ENCODE assay signal across 9 mouse cellular contexts in the genomic region with DNA sequence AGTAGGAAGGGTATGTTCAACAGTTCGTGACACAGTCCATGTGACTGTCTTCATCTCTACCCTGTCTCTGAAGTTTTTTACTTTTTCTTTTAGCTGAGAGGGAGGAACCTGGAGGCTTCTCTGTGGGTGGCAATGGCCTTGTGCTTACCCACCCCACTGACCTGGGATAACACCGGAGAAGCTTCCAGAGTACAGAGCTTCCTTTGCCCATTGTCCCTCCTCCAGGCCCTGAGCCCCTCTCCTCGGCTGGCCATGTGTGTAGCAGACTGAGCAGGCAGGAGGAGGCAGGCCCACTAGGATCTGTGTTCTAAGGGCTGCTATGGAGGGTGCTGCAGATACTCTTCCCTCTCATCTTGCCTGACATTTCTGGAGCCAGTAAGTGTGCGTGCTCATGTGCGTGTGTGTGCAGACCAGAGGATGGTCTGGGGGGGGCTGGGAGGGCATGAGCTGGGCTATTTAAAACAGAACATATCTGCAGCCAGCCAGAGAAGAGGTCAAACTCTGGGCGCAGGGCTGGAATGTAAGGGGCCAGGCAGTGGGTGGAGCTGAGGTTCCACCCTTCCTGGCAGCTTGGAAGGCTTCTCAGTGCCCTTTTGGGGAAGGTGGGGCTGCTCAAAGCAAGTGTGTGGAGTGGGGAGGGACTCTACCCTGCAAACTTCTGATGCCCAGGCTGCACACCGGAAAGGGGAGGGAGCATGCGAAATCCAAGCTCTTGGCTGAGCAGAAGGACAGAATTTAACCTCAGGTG.
DNase-seq lines count a peak whose midpoint lies in the region; ATAC-seq and TF ChIP-seq lines count a peak whose summit lies in the region.
"Had no signal": no experiment of that assay in that cellular context is flagged by ENCODE, and none has a peak within 500 bp of the region (broad histone marks: within the 10 kb centered on the region; RNA-seq: fewer than 3 reads in every experiment).

No protein-coding gene starts in this region.

- 40% methylated on average over 8 of the region's 8 CpGs for WGBS in midbrain, embryonic 10.5 days
- 39% methylated on average over 8 of the region's 8 CpGs for WGBS in midbrain, postnatal 0 days
- WGBS in kidney, embryonic 14.5 days, result 22% methylated on average over 8 of the region's 8 CpGs
- WGBS in lung, postnatal 0 days, result 13% methylated on average over 8 of the region's 8 CpGs
- 18% methylated on average over 8 of the region's 8 CpGs for WGBS in stomach, postnatal 0 days

- H3K27me3 ChIP-seq in midbrain, embryonic 10.5 days (ENCODE audit: low read depth, poor library complexity, severe bottlenecking), result no peaks in the 10 kb centered on the region
- H3K27me3 ChIP-seq in midbrain, postnatal 0 days (ENCODE audit: insufficient read depth, low read length), result no peaks in the 10 kb centered on the region
- H3K27me3 ChIP-seq in kidney, embryonic 14.5 days (ENCODE audit: control insufficient read depth, insufficient read depth, low read length), result no peaks in the 10 kb centered on the region
- H3K27me3 ChIP-seq in lung, postnatal 0 days (replicated peaks; ENCODE audit: insufficient read depth, low read length), result no peaks in the 10 kb centered on the region
- H3K27me3 ChIP-seq in stomach, postnatal 0 days (ENCODE audit: control insufficient read depth, insufficient read depth, low read length), result no peaks in the 10 kb centered on the region

- TF ChIP-seq CTCF in midbrain, postnatal 0 days (IDR thresholded peaks at IDR 0.05), result no peak
- TF ChIP-seq CTCF in lung, postnatal 0 days (IDR thresholded peaks at IDR 0.05), result no peak
- no peak for TF ChIP-seq CTCF in stomach, postnatal 0 days (IDR thresholded peaks at IDR 0.05; ENCODE audit: low read depth)

- no peak for ATAC-seq in midbrain, postnatal 0 days (ENCODE audit: low FRiP score)
- peak; percentile 64 for ATAC-seq in kidney, embryonic 14.5 days (ENCODE audit: low FRiP score, low TSS enrichment)
- ATAC-seq in lung, postnatal 0 days, result peak; percentile 87
- ATAC-seq in stomach, postnatal 0 days (ENCODE audit: low FRiP score, low TSS enrichment), result peak; percentile 82

- H3K4me3 ChIP-seq in midbrain, embryonic 10.5 days, result no peak overlapping the region
- no peak overlapping the region for H3K4me3 ChIP-seq in midbrain, postnatal 0 days (ENCODE audit: low read depth, low read length)
- H3K4me3 ChIP-seq in kidney, embryonic 14.5 days (ENCODE audit: low read length), result no peak overlapping the region
- no peak overlapping the region for H3K4me3 ChIP-seq in lung, postnatal 0 days (ENCODE audit: low read depth, low read length)
- no peak overlapping the region for H3K4me3 ChIP-seq in stomach, postnatal 0 days (ENCODE audit: low read depth, low read length)
- H3K4me3 ChIP-seq: myocyte had no signal

- peak overlapping the region; percentile 76 for H3K27ac ChIP-seq in midbrain, embryonic 10.5 days (replicated peaks)
- H3K27ac ChIP-seq in midbrain, postnatal 0 days (ENCODE audit: low read depth, low read length), result no peak overlapping the region
- peak overlapping the region; percentile 76; the same call in 1 of the 2 replicates for H3K27ac ChIP-seq in kidney, embryonic 14.5 days (ENCODE audit: low read depth, low read length)
- H3K27ac ChIP-seq in lung, postnatal 0 days (ENCODE audit: low read length), result peak overlapping the region; percentile 40; the same call in 1 of the 2 replicates
- peak overlapping the region; percentile 82 for H3K27ac ChIP-seq in stomach, postnatal 0 days (replicated peaks)

- TF ChIP-seq EP300 in lung, postnatal 0 days (IDR thresholded peaks at IDR 0.05), result no peak
- no peak for TF ChIP-seq EP300 in stomach, postnatal 0 days (optimal IDR thresholded peaks at IDR 0.05)

- peaks cover 66% of the 10 kb centered on the region for H3K4me1 ChIP-seq in midbrain, embryonic 10.5 days
- peaks cover 4% of the 10 kb centered on the region; the same call in 1 of the 2 replicates for H3K4me1 ChIP-seq in midbrain, postnatal 0 days (ENCODE audit: insufficient read depth, low read length)
- peaks cover 36% of the 10 kb centered on the region for H3K4me1 ChIP-seq in kidney, embryonic 14.5 days (ENCODE audit: control insufficient read depth, insufficient read depth, low read length)
- H3K4me1 ChIP-seq in lung, postnatal 0 days (ENCODE audit: insufficient read depth, low read depth, low read length), result peaks cover 6% of the 10 kb centered on the region; the same call in 1 of the 2 replicates
- peaks cover 20% of the 10 kb centered on the region; the same call in 1 of the 2 replicates for H3K4me1 ChIP-seq in stomach, postnatal 0 days (replicated peaks; ENCODE audit: control insufficient read depth, insufficient read depth)

- H3K9me3 ChIP-seq in midbrain, embryonic 10.5 days (replicated peaks), result no peaks in the 10 kb centered on the region
- no peaks in the 10 kb centered on the region for H3K9me3 ChIP-seq in midbrain, postnatal 0 days (ENCODE audit: low read length)
- no peaks in the 10 kb centered on the region for H3K9me3 ChIP-seq in kidney, embryonic 14.5 days (ENCODE audit: control insufficient read depth, low read length)
- H3K9me3 ChIP-seq in lung, postnatal 0 days (ENCODE audit: low read length), result no peaks in the 10 kb centered on the region
- H3K9me3 ChIP-seq in stomach, postnatal 0 days (ENCODE audit: control insufficient read depth, low read length), result no peaks in the 10 kb centered on the region

- H3K9ac ChIP-seq in midbrain, postnatal 0 days (replicated peaks; ENCODE audit: low read length, poor library complexity, severe bottlenecking), result no peak overlapping the region
- no peak overlapping the region for H3K9ac ChIP-seq in kidney, embryonic 14.5 days (ENCODE audit: low read depth, low read length)
- no peak overlapping the region for H3K9ac ChIP-seq in lung, postnatal 0 days (replicated peaks; ENCODE audit: low read depth)
- H3K9ac ChIP-seq in stomach, postnatal 0 days (ENCODE audit: low read length), result no peak overlapping the region

- DNase-seq in midbrain, embryonic 10.5 days (ENCODE audit: low spot score), result no peak
- no peak for DNase-seq in midbrain, postnatal 0 days (ENCODE audit: low spot score)
- peak; percentile 82 to 84 for DNase-seq in heart, adult 9 months (ENCODE audit: low spot score in 2 of 2)
- peak; percentile 85 for DNase-seq in lung, postnatal 0 days (ENCODE audit: low spot score)
- peak; percentile 80 for DNase-seq in stomach, postnatal 0 days (ENCODE audit: low spot score)
- DNase-seq in right cerebral cortex, postnatal 4 days, result no peak
- no peak for DNase-seq in urinary bladder, postnatal 10 days (ENCODE audit: low spot score)

- no peak overlapping the region for H3K4me2 ChIP-seq in midbrain, postnatal 0 days (ENCODE audit: low read depth, low read length, poor library complexity, severe bottlenecking)
- H3K4me2 ChIP-seq in kidney, embryonic 14.5 days (replicated peaks; ENCODE audit: low read depth, low read length), result no peak overlapping the region
- no peak overlapping the region for H3K4me2 ChIP-seq in lung, postnatal 0 days (replicated peaks; ENCODE audit: low read depth, low read length)
- H3K4me2 ChIP-seq in stomach, postnatal 0 days (replicated peaks; ENCODE audit: low read depth), result no peak overlapping the region

- peaks cover 13% of the 10 kb centered on the region for H3K36me3 ChIP-seq in midbrain, embryonic 10.5 days
- no peaks in the 10 kb centered on the region for H3K36me3 ChIP-seq in midbrain, postnatal 0 days (ENCODE audit: insufficient read depth, low read length)
- H3K36me3 ChIP-seq in kidney, embryonic 14.5 days (ENCODE audit: control insufficient read depth, insufficient read depth, low read length), result no peaks in the 10 kb centered on the region
- no peaks in the 10 kb centered on the region for H3K36me3 ChIP-seq in lung, postnatal 0 days (ENCODE audit: insufficient read depth, low read length)
- no peaks in the 10 kb centered on the region for H3K36me3 ChIP-seq in stomach, postnatal 0 days (ENCODE audit: control insufficient read depth, insufficient read depth, low read length)

Comparison
In these comparisons a context has a peak if more than half of its experiments do, and no peak if none do; other contexts are left out.
1. DNase-seq: peak in heart, adult 9 months (2 of 2), lung, postnatal 0 days (single experiment) and stomach, postnatal 0 days (single experiment); none in midbrain, embryonic 10.5 days (single experiment), midbrain, postnatal 0 days (single experiment), right cerebral cortex, postnatal 4 days (single experiment) and urinary bladder, postnatal 10 days (single experiment).